Mouse (Mus musculus) liver, adult 2 months (tissue): ENCODE data around the gene Nmnat1.

Experiments used
- CTCF ChIP-seq: fragments of 200-500 bp; IDR thresholded peaks from 2 replicates; pipeline ENCODE4 v1.5.1; 2011; ENCODE audit warnings: low read depth, low read length, control low read depth
- POLR2A ChIP-seq: fragments of 200-500 bp; IDR thresholded peaks from 2 replicates; pipeline ENCODE4 v1.6.1; 2011; ENCODE audit warnings: low read length, control low read depth; ENCODE audit not compliant: insufficient read depth; ENCODE audit errors: extremely low read depth

GRCm38 (mm10) chr4:149462305-149462971 is 22.6 kb downstream of the Nmnat1 start:
- TF ChIP-seq CTCF (no peak), POLR2A (no peak)
